Mouse (Mus musculus): ENCODE measurements around the gene Bok. TPM values are rescaled to one million over a fixed set of nuclear protein-coding genes. Genes with fewer than 3 reads are reported as not detected.

Bok gene
- total RNA-seq (2023) = not detected

DNA sequence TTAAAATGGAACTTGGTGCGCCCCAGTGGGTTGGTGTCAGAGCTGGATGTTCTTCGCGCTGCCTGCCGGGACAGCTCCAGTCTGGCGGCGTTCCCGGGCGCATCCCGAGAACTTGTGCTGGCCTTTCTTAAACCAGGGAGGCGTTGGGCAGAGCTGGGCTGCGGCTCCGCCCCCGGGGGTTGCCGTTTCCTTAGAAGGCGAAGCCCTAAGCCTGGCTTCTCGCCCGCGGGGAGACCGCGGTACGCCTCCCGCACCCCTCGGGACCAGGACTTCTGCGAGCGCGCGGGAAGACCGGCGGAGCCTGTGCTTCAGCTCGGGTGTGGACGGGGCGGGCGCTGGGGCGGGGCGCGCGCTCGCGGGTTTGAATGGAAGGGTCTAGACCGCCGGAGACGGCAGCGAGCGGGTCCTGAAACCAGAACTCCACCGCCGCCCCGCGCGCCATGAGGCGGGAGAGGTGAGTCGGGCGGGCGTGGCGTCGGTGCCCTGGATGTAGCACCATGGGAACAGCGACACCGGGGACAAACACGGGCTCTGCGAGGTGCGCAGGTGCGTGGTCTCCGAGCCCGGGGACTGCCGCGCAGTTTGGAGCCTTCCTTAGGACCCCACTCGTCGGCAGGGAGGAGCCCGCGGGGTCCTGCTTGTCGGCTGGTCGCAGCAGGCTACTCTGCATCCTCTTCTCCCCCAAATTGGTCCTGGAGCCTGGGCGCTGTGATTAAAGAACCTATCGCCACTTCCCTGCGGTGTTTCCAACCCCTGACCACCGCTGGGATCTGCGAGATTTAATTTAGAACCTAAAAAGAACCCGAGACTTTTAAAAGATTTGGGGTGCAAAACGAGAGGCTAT is at the start of gene Bok:
Bok (plus strand) TSS at position 260 of the 844 bp plus-strand sequence.

DNA sequence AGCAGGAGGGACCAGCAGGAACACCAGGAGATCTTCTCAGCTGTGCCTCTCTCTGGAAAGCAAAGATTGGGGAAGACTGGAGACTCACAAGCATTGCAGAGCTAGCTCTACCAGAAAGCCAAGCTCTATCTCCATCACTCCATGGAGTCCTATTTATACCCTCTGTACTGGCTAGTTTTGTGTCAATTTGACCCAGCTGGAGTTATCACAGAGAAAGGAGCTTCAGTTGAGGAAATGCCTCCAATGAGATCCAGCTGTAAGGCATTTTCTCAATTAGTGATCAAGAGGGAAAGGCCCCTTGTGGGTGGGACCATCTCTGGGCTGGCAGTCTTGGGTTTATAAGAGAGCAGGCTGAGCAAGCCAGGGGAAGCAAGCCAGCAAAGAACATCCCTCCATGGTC is 26.9 kb upstream of the Bok start, which contains the start of gene Stk25:
Stk25 (minus strand) TSS at position 101 of the 400 bp plus-strand sequence.

Other genes starting within 250 kb of the Bok start
- gene Hdlbp, start 206.8 kb upstream of the Bok start, total RNA-seq (2023) = 100 to 1,000 TPM; 137 to 145 TPM
- 1 to 10 TPM; 4.6 to 6.3 TPM for gene Farp2, start 173.6 kb upstream of the Bok start, total RNA-seq (2023)
- 100 to 1,000 TPM; 116 to 117 TPM for gene Stk25, start 27.0 kb upstream of the Bok start, total RNA-seq (2023)
- 10 to 100 TPM; 92.9 to 96.8 TPM for gene Atg4b, start 65.8 kb downstream of the Bok start, total RNA-seq (2023)
- gene Thap4, start 69.2 kb downstream of the Bok start, total RNA-seq (2023) = 10 to 100 TPM; 18.6 to 25.2 TPM
- gene Dtymk, start 116.3 kb downstream of the Bok start, total RNA-seq (2023) = 10 to 100 TPM; 72.7 to 78.1 TPM
- 10 to 100 TPM; 33.6 to 40.1 TPM for gene Ing5, start 118.3 kb downstream of the Bok start, total RNA-seq (2023)
- gene D2hgdh, start 139.2 kb downstream of the Bok start, total RNA-seq (2023) = 10 to 100 TPM; 40.0 to 49.1 TPM
- gene Gal3st2, start 175.6 kb downstream of the Bok start, total RNA-seq (2023) = under 1 TPM in 1 of 2 experiments, not detected in 1; 0.24 TPM
- under 1 TPM; 0.52 to 0.71 TPM for gene Gal3st2b, start 232.7 kb downstream of the Bok start, total RNA-seq (2023)

Measured in B cell, adult 67 days (primary cell).